Mouse (Mus musculus) liver, postnatal 0 days (tissue): ENCODE measurements around the gene Coasy. TPM values are rescaled to one million over a fixed set of nuclear protein-coding genes. Genes with fewer than 3 reads are reported as not detected.

ENCODE experiments used
- ATAC-seq: fragments of 200-750 bp; cut with Nextera tagmentation; 2 replicates; pipeline ENCODE4 v1.8.0; 2017; ENCODE audit warnings: mild to moderate bottlenecking, moderate library complexity
- DNase-seq: peaks from one replicate; pipeline ENCODE4 v3.0.0-alpha.2; 2016
- H3K27ac ChIP-seq: fragments of 300-500 bp; sonication (generic); 2 replicates; pipeline ENCODE4 v1.5.1; 2014; ENCODE audit warnings: antibody characterized with exemption, moderate library complexity, mild to moderate bottlenecking, low read depth
- H3K27me3 ChIP-seq: fragments of 300-500 bp; sonication (generic); 2 replicates; pipeline ENCODE4 v1.6.1; 2014; ENCODE audit warnings: low read length, control low read depth, mixed read lengths; ENCODE audit not compliant: insufficient read depth
- H3K36me3 ChIP-seq: fragments of 300-500 bp; sonication (generic); replicated peaks from 2 replicates; pipeline ENCODE4 v1.6.1; 2014; ENCODE audit warnings: mild to moderate bottlenecking, control low read depth, low read length, moderate library complexity, mixed read lengths; ENCODE audit not compliant: insufficient read depth
- H3K4me1 ChIP-seq: fragments of 300-500 bp; sonication (generic); 2 replicates; pipeline ENCODE4 v1.6.1; 2014; ENCODE audit warnings: antibody characterized with exemption, mild to moderate bottlenecking, control low read depth; ENCODE audit not compliant: insufficient read depth
- H3K4me2 ChIP-seq: fragments of 300-500 bp; sonication (generic); 2 replicates; pipeline ENCODE4 v1.6.1; 2014; ENCODE audit warnings: low read depth, mild to moderate bottlenecking, low read length, moderate library complexity, mixed read lengths
- H3K4me3 ChIP-seq: fragments of 300-500 bp; sonication (generic); 2 replicates; pipeline ENCODE4 v1.5.1; 2014; ENCODE audit warnings: low read depth, low read length
- H3K9ac ChIP-seq: fragments of 300-500 bp; sonication (generic); replicated peaks from 2 replicates; pipeline ENCODE4 v1.6.1; 2014; ENCODE audit warnings: mild to moderate bottlenecking, moderate library complexity
- H3K9me3 ChIP-seq: fragments of 300-500 bp; sonication (generic); 2 replicates; pipeline ENCODE4 v1.6.1; 2016; ENCODE audit warnings: mild to moderate bottlenecking, control low read depth, low read length, mixed read lengths
- CTCF ChIP-seq: sonication (generic); IDR thresholded peaks from 2 replicates; pipeline ENCODE4 v1.5.1; 2016; ENCODE audit warnings: antibody characterized with exemption, low read depth
- EP300 ChIP-seq: IDR thresholded peaks from 2 replicates; pipeline ENCODE4 v1.6.1; 2016; ENCODE audit warnings: antibody characterized with exemption, low read depth, mild to moderate bottlenecking
- WGBS: fragments of 180-500 bp; shearing (Covaris S2); extraction: QIAGEN DNeasy Blood & Tissue Kit; methylation state at CpG from one replicate; pipeline ENCODE4 v1.1.7; 2014; ENCODE audit not compliant: insufficient replicate concordance; 5-methylcytosine and 5-hydroxymethylcytosine counted together
- polyA plus RNA-seq: library from polyadenylated mRNA; unstranded; fragments of >200 nt; fragmentation: Nextera tagmentation; extraction: Ambion mirVana; gene quantifications from 2 replicates; pipeline ENCODE4 v1.2.1, GENCODE M21; 2015

Coasy gene
- polyA plus RNA-seq, 1 experiment from 2014 or later: 42.9 TPM

DNA sequence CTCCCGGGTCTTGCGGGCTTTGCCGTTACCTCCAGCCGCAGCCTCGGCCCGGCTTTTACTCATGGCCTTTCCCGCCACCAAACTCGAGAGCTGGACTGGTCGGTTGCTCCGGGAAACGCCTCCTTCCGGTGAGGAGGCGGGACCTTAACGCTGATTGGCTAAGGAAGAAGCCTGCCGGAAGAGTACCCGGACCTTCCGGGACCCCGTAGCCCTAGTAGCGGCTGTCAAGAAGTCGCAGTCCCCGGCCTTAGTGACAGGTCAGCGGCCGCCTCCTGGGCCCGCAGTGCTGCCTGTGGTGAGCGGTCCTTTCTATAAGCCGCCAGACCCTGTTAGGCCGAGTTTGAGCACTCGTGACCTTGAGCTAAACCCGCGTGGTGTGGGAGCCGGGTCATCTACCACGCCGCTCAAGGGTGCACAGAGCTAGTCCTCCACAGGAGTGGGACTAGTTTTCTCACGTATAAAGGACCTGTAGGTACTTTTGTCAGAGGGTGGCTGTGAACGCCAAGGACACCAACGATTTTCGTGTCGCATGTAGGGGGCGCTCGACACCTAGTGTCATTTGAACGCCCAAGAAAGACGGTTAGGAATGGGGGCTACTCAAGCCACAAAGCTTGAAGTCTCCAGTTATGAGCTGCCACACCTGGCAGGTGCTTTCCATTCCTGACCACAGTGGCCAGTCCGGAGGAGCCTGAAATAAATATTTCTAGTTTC, 13.1 kb downstream of the Coasy start, which contains the start of gene Psmc3ip:
Gene Psmc3ip, minus strand, starts transcription at position 123 of the 711 bp plus-strand sequence.
- Histone ChIP-seq H3K9ac (peak within 1 kb of the TSS; percentile 82), H3K36me3 (peaks cover 73% of the 10 kb centered on the region), H3K4me3 (peak within 1 kb of the TSS; percentile 76), H3K4me2 (peak within 1 kb of the TSS; percentile 83), H3K9me3 (no peaks in the 10 kb centered on the region), H3K4me1 (peaks cover 12% of the 10 kb centered on the region), H3K27me3 (no peaks in the 10 kb centered on the region), H3K27ac (peak within 1 kb of the TSS; percentile 97)
- TF ChIP-seq EP300 (peak; percentile 24; the same call in 1 of the 2 replicates), CTCF (peak; percentile 89)
- peak; percentile 96 for DNase-seq
- ATAC-seq: peak; percentile 98
- WGBS: 1% methylated on average over 43 of the region's 43 CpGs

DNA sequence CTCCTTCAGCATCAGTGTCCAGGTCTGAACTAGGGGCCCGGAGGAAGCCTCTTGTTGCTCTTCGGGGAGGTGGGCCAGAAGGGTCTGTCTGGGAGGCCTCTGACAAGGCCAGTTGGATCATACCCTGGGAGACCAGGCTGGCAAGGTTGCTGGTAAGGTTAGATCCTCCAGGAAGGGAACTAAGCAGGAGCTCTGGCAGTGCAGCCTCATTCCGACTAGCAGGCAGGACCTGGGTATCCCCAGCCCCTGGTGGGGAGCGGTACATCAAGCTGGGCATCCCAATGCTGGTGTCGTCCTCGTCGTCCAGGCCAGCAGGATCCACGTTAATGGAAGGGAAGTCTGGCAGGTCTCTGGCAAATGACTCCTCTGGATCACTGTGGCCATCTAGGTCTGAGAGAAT, 15.9 kb downstream of the Coasy start:
- no peak overlapping the region for H3K4me2 ChIP-seq
- H3K27me3 ChIP-seq: no peaks in the 10 kb centered on the region
- whole genome bisulfite sequencing: 87% methylated on average over 8 of the region's 8 CpGs
- DNase-seq (no peak), ATAC-seq (no peak)
- no peak overlapping the region for H3K4me3 ChIP-seq
- no peaks in the 10 kb centered on the region for H3K9me3 ChIP-seq
- H3K27ac ChIP-seq: no peak overlapping the region
- peaks cover 70% of the 10 kb centered on the region for H3K36me3 ChIP-seq
- H3K4me1 ChIP-seq: peaks cover 12% of the 10 kb centered on the region
- H3K9ac ChIP-seq: no peak overlapping the region
- no peak for TF ChIP-seq CTCF
- TF ChIP-seq EP300: no peak

GRCm38 (mm10) chr11:101103011-101103410, 20.6 kb downstream of the Coasy start:
- ATAC-seq (no peak), DNase-seq (no peak)
- Histone ChIP-seq H3K27me3 (no peaks in the 10 kb centered on the region), H3K4me3 (no peak overlapping the region), H3K9ac (no peak overlapping the region), H3K4me1 (no peaks in the 10 kb centered on the region), H3K36me3 (peaks cover 70% of the 10 kb centered on the region), H3K4me2 (no peak overlapping the region), H3K9me3 (no peaks in the 10 kb centered on the region), H3K27ac (no peak overlapping the region)
- 92% methylated on average over 5 of the region's 5 CpGs for WGBS
- TF ChIP-seq CTCF (no peak), EP300 (no peak)

DNA sequence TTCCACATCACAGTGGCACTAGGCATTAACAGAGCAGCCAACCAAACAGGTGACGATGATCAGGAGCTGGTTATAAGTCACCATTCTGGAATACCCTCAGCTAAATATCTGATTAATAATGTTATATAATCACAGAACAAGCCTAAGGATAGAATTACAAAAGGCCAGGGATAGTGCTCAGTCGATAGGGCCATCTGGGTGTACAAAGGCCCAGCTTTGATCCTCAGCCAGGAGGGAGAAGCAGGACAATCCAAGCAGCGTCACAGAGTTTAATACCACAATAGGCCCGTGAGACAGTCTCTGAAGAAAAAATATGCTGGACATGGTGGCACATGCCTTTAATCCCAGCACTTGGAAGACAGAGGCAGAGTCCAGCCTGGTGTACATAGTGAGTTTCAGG, 27.0 kb downstream of the Coasy start:
- H3K9ac ChIP-seq: no peak overlapping the region
- no peaks in the 10 kb centered on the region for H3K9me3 ChIP-seq
- no peak for DNase-seq
- no peak for ATAC-seq
- no peak for TF ChIP-seq CTCF
- no peak for TF ChIP-seq EP300
- WGBS: 87% methylated on average over 4 of the region's 4 CpGs
- H3K36me3 ChIP-seq: peaks cover 14% of the 10 kb centered on the region
- H3K4me2 ChIP-seq: no peak overlapping the region
- H3K27me3 ChIP-seq: no peaks in the 10 kb centered on the region
- H3K4me3 ChIP-seq: no peak overlapping the region
- no peaks in the 10 kb centered on the region for H3K4me1 ChIP-seq
- no peak overlapping the region for H3K27ac ChIP-seq

DNA sequence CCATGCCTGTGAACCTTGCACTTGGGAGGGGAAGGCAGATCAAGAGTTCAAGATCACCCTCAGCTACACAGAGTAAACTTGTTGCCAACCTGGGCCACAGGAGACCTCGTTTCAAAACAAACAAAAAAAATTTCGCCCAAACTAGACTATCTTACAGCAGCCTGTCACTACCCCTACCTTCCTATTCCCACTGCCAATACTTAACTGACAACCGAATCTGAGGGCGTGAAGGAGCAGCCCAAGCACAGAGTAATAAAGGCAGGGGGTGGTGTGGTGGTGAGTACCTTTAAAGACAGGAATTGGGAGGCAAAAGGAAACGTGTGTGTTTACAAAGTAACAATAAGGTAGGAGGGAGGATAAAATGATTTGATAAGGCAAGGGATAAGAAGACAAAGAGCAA, 28.3 kb downstream of the Coasy start:
- 0 out of 2 replicates have a peak, but pooled peaks cover 3% of the 10 kb centered on the region for H3K4me1 ChIP-seq
- no peak for TF ChIP-seq EP300
- H3K9me3 ChIP-seq: no peaks in the 10 kb centered on the region
- WGBS: 58% methylated on average over 5 of the region's 5 CpGs
- H3K27ac ChIP-seq: no peak overlapping the region
- DNase-seq (no peak), ATAC-seq (no peak)
- no peaks in the 10 kb centered on the region for H3K27me3 ChIP-seq
- H3K4me2 ChIP-seq: no peak overlapping the region
- 0 out of 2 replicates have a peak, but pooled peaks cover 5% of the 10 kb centered on the region for H3K36me3 ChIP-seq
- H3K4me3 ChIP-seq: no peak overlapping the region
- H3K9ac ChIP-seq: no peak overlapping the region

GRCm38 (mm10) chr11:101111178-101111577, 28.8 kb downstream of the Coasy start:
- Histone ChIP-seq H3K9ac (no peak overlapping the region), H3K27ac (no peak overlapping the region), H3K9me3 (no peaks in the 10 kb centered on the region), H3K4me3 (no peak overlapping the region), H3K4me2 (no peak overlapping the region), H3K4me1 (0 out of 2 replicates have a peak, but pooled peaks cover 5% of the 10 kb centered on the region), H3K36me3 (peaks cover 5% of the 10 kb centered on the region; the same call in 1 of the 2 replicates), H3K27me3 (no peaks in the 10 kb centered on the region)
- DNase-seq: no peak
- no peak for ATAC-seq
- TF ChIP-seq CTCF (no peak), EP300 (no peak)
- WGBS: 82% methylated on average over 4 of the region's 4 CpGs
